Mouse (Mus musculus): ENCODE data around the gene Zfp426. TPM values are rescaled to one million over a fixed set of nuclear protein-coding genes. Genes with fewer than 3 reads are reported as not detected.

Zfp426 gene
- 22.4 and 23.5 TPM in 2 replicates for polyA plus RNA-seq (2012; rRNA removed)

DNA sequence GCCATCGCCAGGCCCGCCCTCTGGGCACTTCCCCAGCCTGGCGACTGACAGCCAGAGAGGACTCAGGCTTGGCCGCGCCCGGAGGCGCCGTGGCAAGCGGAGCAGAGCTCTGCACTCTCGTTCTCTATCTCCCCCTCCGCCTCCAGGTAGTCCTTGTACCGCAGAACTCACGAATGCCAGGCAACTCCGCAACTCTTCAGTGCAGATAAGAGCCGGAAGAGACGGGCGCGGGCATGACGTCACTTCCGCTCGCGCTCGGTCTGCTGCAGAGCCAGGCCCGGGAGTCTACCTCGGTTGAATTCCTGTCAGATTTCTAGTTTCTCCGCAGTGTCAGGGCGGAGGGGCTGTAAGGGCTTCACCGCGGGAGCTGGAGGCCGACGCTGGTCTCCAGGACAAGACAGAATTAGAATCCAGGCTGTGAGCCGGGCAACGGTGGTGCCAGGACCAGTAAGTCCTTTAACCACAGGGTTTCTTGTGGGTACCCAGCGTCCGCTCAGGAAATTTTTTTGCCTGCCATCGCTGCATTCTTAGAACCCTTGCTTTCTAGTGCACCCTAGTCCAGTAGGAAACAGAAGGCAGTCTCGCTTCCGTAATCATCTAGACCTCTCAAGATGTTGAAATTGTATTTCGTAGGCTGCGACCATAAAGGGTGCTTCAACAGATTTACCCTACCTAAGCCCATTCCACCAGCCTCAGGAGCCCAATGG lies at the start of gene Zfp426:
Gene Zfp426, minus strand, starts transcription at position 220 of the 707 bp plus-strand sequence.
- Histone ChIP-seq H3K27me3 (ENCODE audit: control insufficient read depth, insufficient read depth, low read length) (no peaks in the 10 kb centered on the region), H3K4me1 (ENCODE audit: control insufficient read depth, insufficient read depth, low read length) (peaks cover 3% of the 10 kb centered on the region), H3K27ac (ENCODE audit: insufficient read depth, low read length) (peak within 1 kb of the TSS; percentile 98), H3K4me3 (replicated peaks; ENCODE audit: insufficient read depth, low read depth, low read length) (peak within 1 kb of the TSS; percentile 91)
- 1% methylated on average over 40 of the region's 40 CpGs for WGBS
- TF ChIP-seq CTCF (IDR thresholded peaks at IDR 0.05; ENCODE audit: borderline replicate concordance, insufficient read depth, low read depth, low read length) (no peak), POLR2A (IDR thresholded peaks at IDR 0.05; ENCODE audit: borderline replicate concordance, insufficient read depth, low read length) (peak; percentile 96)
- DNase-seq = peak; percentile 89 to 90

DNA sequence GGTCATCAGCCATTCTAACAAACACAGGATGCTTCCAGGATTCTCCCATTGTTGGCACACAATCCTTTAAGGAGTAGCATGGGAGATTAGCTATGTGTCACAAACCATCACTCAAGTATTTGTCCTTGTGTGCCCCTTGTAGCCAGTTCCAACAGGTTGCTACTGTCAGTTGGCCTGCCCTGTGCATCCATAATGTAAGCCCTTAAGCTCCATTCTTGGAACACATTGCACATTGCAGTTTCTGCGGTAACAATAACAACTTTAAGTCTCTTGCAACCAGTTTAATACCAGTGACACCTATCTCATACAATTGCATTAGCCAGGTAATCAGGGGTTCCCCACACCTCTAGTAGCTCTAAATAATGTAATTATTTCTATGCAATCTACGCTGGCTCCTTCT lies 44.1 kb upstream of the Zfp426 start:
- no peak overlapping the region for H3K27ac ChIP-seq (ENCODE audit: insufficient read depth, low read length)

DNA sequence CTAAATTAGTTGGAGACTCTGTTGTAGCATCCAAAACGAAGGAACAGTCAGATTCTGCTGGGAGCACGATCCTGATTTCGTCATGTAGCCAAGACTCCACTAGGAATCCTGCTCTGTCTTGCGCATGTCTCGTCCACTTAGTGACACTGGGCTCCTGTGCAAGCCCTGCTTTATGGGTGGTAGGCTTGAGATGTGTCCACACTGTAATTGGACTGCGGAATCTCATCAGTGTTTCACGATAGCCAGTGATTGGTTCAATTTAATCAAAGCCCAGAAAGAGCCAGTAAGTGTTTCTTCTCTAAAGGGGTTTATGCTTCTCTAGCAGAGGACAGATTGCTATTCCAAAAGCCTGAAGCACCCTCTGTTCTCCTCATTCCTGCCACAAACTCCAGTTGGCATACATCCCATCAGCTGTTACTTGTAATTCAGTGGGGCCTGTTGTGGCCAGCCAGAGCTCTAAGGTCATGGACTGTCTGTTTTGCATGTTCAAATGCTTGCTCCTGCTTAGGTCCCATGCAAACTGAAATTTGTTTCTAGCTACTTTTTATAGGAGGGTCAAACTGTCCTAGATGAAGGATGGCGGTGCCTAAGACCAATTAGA lies 41.9 kb upstream of the Zfp426 start:
- 43% methylated on average over 8 of the region's 8 CpGs for WGBS
- Histone ChIP-seq H3K27me3 (ENCODE audit: control insufficient read depth, insufficient read depth, low read length) (no peaks in the 10 kb centered on the region), H3K4me3 (replicated peaks; ENCODE audit: insufficient read depth, low read depth, low read length) (no peak overlapping the region), H3K27ac (ENCODE audit: insufficient read depth, low read length) (no peak overlapping the region), H3K4me1 (ENCODE audit: control insufficient read depth, insufficient read depth, low read length) (no peaks in the 10 kb centered on the region)
- TF ChIP-seq CTCF (IDR thresholded peaks at IDR 0.05; ENCODE audit: borderline replicate concordance, insufficient read depth, low read depth, low read length) (no peak), POLR2A (IDR thresholded peaks at IDR 0.05; ENCODE audit: borderline replicate concordance, insufficient read depth, low read length) (no peak)
- peak; percentile 29 to 60 for DNase-seq

More for the DNA sequence above, 44.1 kb upstream of the Zfp426 start:
- no peaks in the 10 kb centered on the region for H3K27me3 ChIP-seq (ENCODE audit: control insufficient read depth, insufficient read depth, low read length)
- no peak for TF ChIP-seq POLR2A (IDR thresholded peaks at IDR 0.05; ENCODE audit: borderline replicate concordance, insufficient read depth, low read length)
- no peak for TF ChIP-seq CTCF (IDR thresholded peaks at IDR 0.05; ENCODE audit: borderline replicate concordance, insufficient read depth, low read depth, low read length)
- no peaks in the 10 kb centered on the region for H3K4me1 ChIP-seq (ENCODE audit: control insufficient read depth, insufficient read depth, low read length)
- 75% methylated on average over 2 of the region's 2 CpGs for WGBS
- no peak for DNase-seq
- no peak overlapping the region for H3K4me3 ChIP-seq (replicated peaks; ENCODE audit: insufficient read depth, low read depth, low read length)

DNA sequence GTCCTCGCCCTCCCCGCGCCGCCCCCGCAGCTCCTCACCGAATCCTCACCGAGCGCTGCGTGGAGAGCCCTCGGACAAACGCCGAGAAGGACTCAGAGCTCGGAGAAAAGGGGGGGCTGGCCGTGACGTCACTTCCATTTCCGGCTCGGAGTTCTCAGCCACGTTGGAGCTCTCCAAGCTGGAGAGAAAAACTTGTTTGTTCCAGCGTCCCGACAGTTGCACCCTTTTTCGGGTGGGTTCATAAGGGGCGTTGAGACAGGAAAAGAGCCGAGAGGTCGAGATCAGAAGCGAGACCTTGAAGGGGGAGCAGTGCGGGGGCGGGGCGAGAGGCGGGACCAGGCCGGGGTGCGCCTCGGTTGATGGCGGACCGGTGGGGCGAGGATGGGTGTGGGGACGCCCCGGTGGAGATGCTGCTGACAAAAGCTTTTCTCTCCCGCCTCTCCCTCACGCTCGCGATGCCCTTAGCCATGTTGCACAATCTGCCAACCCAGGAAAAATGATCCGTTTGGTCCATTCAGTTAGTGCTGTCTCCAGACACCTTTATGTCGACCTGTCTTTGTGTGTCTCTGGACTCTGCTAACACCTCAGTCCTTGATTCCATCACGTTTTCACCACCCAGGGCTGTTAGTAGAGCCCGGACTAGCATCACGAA lies 28.9 kb upstream of the Zfp426 start, which contains the start of gene Zfp266:
Gene Zfp266, minus strand, starts transcription at position 112 of the 652 bp plus-strand sequence.
- H3K27me3 ChIP-seq (ENCODE audit: control insufficient read depth, insufficient read depth, low read length) = no peaks in the 10 kb centered on the region
- H3K4me1 ChIP-seq (ENCODE audit: control insufficient read depth, insufficient read depth, low read length) = 0 out of 2 replicates have a peak, but pooled peaks cover 2% of the 10 kb centered on the region
- peak within 1 kb of the TSS; percentile 97 for H3K4me3 ChIP-seq (replicated peaks; ENCODE audit: insufficient read depth, low read depth, low read length)
- TF ChIP-seq CTCF (IDR thresholded peaks at IDR 0.05; ENCODE audit: borderline replicate concordance, insufficient read depth, low read depth, low read length) (no peak), POLR2A (IDR thresholded peaks at IDR 0.05; ENCODE audit: borderline replicate concordance, insufficient read depth, low read length) (peak; percentile 60; the same call in 1 of the 2 replicates)
- WGBS = under 1% methylated on average over 46 of the region's 46 CpGs
- H3K27ac ChIP-seq (ENCODE audit: insufficient read depth, low read length) = peak within 1 kb of the TSS; percentile 91
- DNase-seq = peak; percentile 93 to 95

DNA sequence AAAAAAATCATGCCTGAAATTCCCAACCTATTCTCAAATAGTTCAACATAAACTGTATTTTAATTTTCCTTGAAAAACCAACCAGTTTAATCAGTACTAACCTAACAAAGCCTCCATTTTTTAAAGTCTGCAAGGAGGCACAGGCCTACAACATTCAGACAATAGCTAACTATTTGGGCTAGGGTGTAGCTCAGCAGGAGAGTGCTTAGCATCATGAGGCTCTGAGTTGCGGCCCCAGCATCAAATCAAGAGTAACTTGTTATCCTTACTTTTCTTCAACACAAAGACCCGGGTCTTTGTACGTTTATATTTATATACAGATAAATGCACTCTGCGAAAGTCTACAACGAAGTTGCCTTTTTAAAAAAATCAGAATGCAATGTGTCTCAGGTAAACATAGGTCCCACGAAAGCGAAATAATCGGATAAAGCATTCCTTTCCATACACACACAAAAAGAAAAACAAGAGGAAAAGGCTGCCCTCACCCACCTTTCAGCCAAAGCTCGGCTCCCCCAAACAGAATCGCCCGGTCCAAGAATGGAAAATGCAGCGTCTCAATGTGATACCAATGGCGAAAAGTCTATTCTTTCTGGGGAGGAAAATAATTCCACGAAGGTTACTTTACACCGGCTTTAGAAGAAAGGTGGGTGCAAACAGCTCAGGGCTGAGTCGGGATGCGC lies 28.1 kb upstream of the Zfp426 start:
- no peaks in the 10 kb centered on the region for H3K27me3 ChIP-seq (ENCODE audit: control insufficient read depth, insufficient read depth, low read length)
- TF ChIP-seq POLR2A (IDR thresholded peaks at IDR 0.05; ENCODE audit: borderline replicate concordance, insufficient read depth, low read length) (no peak), CTCF (IDR thresholded peaks at IDR 0.05; ENCODE audit: borderline replicate concordance, insufficient read depth, low read depth, low read length) (no peak)
- H3K4me3 ChIP-seq (replicated peaks; ENCODE audit: insufficient read depth, low read depth, low read length) = peak overlapping the region; percentile 97
- H3K4me1 ChIP-seq (ENCODE audit: control insufficient read depth, insufficient read depth, low read length) = 0 out of 2 replicates have a peak, but pooled peaks cover 2% of the 10 kb centered on the region
- peak in 1 of 2 experiments; percentile 16 for DNase-seq
- under 1% methylated on average over 17 of the region's 17 CpGs for WGBS
- peak overlapping the region; percentile 91 for H3K27ac ChIP-seq (ENCODE audit: insufficient read depth, low read length)

DNA sequence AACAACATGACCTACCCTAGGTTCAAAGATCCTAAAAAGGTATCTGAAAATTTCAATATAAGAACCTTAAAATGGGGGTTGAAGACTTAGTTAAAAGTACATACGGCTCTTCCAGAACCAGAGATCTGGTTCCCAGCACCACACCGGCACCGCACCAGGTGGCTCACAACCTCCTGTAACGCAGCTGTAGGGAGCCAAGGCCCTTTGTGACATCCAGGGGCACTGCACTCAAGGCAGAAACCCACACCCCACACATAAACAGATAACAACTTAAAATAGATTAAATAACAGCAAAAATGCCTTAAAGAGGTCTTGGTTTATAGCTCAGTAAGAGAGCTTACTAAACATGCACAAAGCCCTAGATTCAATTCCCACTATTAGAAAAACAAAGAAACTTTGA lies 27.4 kb upstream of the Zfp426 start:
- 3% methylated on average over 4 of the region's 4 CpGs for WGBS
- H3K27me3 ChIP-seq (ENCODE audit: control insufficient read depth, insufficient read depth, low read length) = no peaks in the 10 kb centered on the region
- H3K4me1 ChIP-seq (ENCODE audit: control insufficient read depth, insufficient read depth, low read length) = 0 out of 2 replicates have a peak, but pooled peaks cover 2% of the 10 kb centered on the region
- H3K27ac ChIP-seq (ENCODE audit: insufficient read depth, low read length) = no peak overlapping the region
- DNase-seq = no peak
- H3K4me3 ChIP-seq (replicated peaks; ENCODE audit: insufficient read depth, low read depth, low read length) = peak overlapping the region; percentile 72
- TF ChIP-seq POLR2A (IDR thresholded peaks at IDR 0.05; ENCODE audit: borderline replicate concordance, insufficient read depth, low read length) (no peak), CTCF (IDR thresholded peaks at IDR 0.05; ENCODE audit: borderline replicate concordance, insufficient read depth, low read depth, low read length) (no peak)

DNA sequence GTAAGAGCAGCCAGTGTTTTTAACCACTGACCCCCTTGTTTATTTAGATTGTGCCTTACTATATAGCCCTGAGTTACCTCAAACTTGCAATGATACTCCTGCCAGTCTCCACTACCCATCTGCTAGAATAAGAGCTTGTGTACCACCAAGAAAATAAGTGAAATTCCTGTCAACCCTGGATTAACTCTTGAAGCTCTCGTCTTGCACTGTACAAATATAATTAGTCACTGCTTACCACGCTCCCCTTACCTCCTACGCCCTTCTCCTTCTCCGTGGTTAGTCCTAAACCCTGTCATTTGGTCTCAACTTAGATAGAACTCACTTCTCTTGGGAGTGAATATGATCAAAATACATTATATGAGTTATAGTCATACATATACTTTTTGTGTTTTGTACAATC lies 26.2 kb upstream of the Zfp426 start:
- TF ChIP-seq POLR2A (IDR thresholded peaks at IDR 0.05; ENCODE audit: borderline replicate concordance, insufficient read depth, low read length) (no peak), CTCF (IDR thresholded peaks at IDR 0.05; ENCODE audit: borderline replicate concordance, insufficient read depth, low read depth, low read length) (no peak)

More for the DNA sequence above, 26.2 kb upstream of the Zfp426 start:
- 82% methylated on average over 4 of the region's 4 CpGs for WGBS
- H3K4me3 ChIP-seq (replicated peaks; ENCODE audit: insufficient read depth, low read depth, low read length) = no peak overlapping the region
- no peaks in the 10 kb centered on the region for H3K27me3 ChIP-seq (ENCODE audit: control insufficient read depth, insufficient read depth, low read length)
- no peak overlapping the region for H3K27ac ChIP-seq (ENCODE audit: insufficient read depth, low read length)
- H3K4me1 ChIP-seq (ENCODE audit: control insufficient read depth, insufficient read depth, low read length) = 0 out of 2 replicates have a peak, but pooled peaks cover 2% of the 10 kb centered on the region
- DNase-seq = no peak

All from cerebellum, adult 2 months (tissue).